Mouse (Mus musculus): ENCODE data around the gene Pdcd1.
"Not testable (repeated sequence)": the region's sequence is repeated elsewhere in the genome, so short reads cannot be mapped to it uniquely, and the experiment has no call there.

Pdcd1 gene

GRCm38 (mm10) chr1:94052373-94052772 lies at the start of gene Pdcd1:
Pdcd1 (minus strand) TSS chr1:94052553.
- no peak for DNase-seq (ENCODE audit: low spot score in 2 of 2)

GRCm38 (mm10) chr1:94091788-94092187 lies 39.4 kb upstream of the Pdcd1 start:
- no peak for DNase-seq (ENCODE audit: low spot score in 2 of 2)

GRCm38 (mm10) chr1:94086311-94086898 lies 34.1 kb upstream of the Pdcd1 start:
- DNase-seq (ENCODE audit: low spot score in 2 of 2): no peak

DNA sequence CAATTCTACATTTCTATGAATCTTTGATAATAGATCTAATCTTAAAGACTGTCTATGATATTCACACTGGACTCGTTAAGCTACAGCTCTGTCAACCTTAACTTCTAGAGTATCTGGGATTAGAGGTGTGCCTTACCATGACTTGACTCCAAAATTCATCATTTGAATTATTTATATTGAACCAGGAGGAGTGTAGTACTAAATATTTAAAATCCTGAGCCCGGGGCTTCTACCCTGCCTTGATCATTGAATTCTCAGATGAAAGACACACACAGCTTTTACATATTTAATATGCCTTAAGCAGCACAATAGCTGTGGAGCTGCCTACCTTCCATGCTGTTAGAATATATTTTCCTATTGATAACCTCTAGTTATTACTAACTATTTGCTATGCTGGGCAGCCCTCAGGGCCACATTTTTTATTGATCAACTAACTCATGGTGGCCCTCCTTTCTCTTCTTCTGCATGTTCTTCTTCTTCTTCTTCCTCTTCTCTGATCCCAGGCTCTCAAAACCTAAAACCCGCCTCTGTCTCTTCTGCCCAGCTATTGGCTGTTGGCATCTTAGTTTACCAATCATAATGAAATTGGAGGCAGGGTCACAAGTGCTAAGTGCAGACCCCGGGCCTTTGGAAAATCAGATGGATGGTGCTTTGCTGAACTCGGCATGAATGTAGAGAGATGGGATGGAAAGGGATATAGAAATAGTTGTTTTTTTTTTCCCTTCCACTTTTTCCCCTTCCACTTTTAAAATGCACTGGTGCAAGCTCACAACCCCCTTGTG lies 33.2 kb upstream of the Pdcd1 start:
- DNase-seq (ENCODE audit: low spot score in 2 of 2): no peak

- no peak for DNase-seq (ENCODE audit: low spot score in 2 of 2)
These were observed 29.4 kb upstream of the Pdcd1 start for GRCm38 (mm10) chr1:94081761-94082160.

DNA sequence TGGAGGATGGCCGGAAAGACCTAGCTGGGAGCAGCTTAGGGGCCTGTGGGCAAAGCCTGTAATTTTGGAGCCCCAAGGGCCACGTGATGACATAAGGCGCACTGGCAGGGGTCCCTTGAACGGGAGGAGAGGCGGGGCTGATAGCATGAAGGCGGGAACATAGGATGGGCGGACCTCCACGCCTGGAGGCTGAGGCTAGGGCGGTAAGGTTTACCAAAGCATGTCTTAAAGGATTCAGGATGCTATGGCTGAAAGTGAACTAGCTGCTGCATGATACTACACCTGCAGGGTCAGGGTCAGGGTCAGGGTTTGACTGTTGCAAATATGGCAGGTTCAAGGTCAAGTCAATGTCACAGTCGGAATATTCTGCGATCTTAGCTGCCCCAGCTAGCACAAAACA lies 28.8 kb upstream of the Pdcd1 start:
- DNase-seq (ENCODE audit: low spot score in 2 of 2): no peak

- no peak for DNase-seq (ENCODE audit: low spot score in 2 of 2)
These were observed 28.4 kb upstream of the Pdcd1 start for GRCm38 (mm10) chr1:94080718-94081117.

DNA sequence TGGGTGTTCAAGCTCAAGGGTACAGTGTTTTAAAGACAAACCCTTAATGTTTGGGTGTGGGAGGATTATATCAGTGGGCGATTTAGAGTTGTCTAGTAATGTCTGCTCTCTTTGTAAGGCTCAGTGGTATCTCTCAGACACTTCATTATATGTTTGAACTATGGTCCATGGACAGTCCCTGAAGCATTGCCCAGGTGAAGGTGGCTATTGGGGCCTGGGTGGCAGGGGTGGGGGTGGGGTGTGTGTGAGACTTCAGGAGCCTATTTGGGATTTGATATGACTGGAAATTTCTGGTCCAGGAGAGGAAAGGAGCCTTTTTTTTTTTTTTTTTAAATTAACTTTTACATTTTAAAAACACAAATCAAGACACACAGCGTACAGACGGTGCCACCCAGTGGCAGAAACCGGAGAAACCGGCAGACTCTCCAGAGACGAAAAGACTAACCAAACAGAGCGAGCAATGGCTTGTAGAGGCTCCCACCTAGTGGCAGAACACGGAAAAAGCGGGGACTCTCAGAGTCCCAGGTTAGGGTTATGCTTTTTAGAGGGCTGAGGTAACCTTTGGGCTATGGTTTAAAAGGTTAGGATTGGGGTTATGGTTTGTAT lies 26.6 kb upstream of the Pdcd1 start:
- DNase-seq (ENCODE audit: low spot score in 2 of 2): peak; percentile 41 to 83

GRCm38 (mm10) chr1:94078314-94078713 lies 26.0 kb upstream of the Pdcd1 start:
- no peak for DNase-seq (ENCODE audit: low spot score in 2 of 2)

DNA sequence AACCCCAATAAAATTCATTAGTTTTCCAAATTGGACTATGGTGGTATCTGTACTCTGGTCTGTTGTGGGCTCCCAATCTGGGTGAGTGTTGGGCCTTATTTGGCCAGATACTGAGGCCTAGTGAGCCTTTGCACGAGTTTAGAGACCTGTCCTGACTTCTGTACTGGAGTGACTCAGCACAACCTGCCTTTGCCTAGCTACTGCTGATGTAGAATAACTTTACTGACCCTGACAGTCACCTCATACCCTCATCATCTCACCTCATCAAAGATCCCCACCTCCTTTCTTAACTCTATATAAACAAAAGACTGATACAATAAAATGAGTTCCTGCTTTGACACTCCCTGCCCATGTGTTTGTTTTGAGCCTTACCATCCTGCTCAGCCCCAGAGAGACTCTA lies 24.3 kb upstream of the Pdcd1 start:
- no peak for DNase-seq (ENCODE audit: low spot score in 2 of 2)

DNA sequence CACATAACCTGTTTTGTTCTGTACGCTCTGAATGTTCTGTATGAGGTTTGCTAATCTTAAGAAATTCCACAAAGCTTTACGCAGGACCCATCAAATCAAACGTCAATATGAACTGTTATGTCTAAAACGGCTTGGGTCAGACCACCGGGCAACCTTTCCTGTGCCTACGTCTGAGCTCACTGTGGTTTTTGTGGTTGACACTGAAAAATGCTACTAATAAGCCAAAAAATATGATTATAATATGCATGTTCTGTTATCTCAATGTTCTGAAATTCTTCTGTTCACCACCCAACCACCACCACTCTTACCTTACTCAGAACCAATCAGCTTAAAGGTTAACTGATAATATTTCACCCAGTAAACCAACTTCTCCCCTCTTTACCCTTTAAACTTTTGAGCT lies 22.4 kb upstream of the Pdcd1 start:
- DNase-seq (ENCODE audit: low spot score in 2 of 2): no peak

DNA sequence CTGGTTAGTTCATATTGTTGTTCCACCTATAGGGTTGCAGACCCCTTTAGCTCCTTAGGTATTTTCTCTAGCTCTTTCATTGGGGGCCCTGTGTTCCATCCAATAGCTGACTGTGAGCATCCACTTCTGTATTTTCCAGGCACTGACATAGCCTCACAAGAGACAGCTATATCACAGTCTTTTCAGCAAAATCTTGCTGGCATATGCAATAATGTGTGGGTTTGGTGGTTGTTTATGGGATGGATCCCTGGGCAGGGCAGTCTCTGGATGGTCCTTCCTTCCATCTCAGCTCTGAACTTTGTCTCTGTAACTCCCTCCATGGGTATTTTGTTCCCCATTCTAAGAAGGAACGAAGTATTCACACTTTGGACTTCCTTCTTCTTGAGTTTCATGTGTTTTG lies 5.9 kb upstream of the Pdcd1 start:
- DNase-seq (ENCODE audit: low spot score in 2 of 2): not testable (repeated sequence)

GRCm38 (mm10) chr1:94057401-94057800 lies 5.0 kb upstream of the Pdcd1 start:
- DNase-seq (ENCODE audit: low spot score in 2 of 2): no peak

GRCm38 (mm10) chr1:94055966-94056365 lies 3.6 kb upstream of the Pdcd1 start:
- DNase-seq (ENCODE audit: low spot score in 2 of 2): no peak

GRCm38 (mm10) chr1:94054481-94054880 lies 2.1 kb upstream of the Pdcd1 start:
- no peak for DNase-seq (ENCODE audit: low spot score in 2 of 2)

DNA sequence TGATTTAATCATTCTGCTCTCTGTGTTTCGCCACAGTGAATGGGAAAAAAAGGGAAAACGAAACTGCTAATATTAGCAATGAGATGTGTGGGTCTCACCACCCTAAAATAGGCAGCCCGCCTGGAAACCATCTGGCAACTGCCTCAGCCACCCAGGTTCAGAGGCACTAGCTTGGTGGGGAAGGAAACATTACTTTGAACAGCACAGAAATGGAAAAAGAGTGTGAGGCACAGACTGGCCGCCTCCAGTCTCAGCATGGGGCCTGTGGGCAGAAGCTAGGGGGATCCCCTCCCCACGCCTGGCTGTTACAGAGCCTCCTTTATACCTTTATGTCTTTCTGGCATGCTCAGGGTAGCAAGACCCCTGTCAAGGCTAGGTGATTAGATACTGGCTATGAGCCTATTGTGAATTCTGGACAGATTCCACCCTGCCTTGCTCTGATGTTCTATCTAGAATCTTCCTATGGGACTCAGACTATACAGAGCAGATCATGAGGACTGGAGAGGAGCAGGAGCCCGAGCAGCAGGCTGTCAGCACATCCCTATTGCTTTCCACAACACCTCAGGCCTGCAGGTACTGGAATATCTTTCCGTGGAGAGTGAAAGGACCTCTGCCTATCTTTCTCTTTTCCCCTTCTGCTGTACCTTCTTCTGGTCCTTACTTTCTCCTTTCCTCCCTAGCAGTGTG lies 1.3 kb upstream of the Pdcd1 start:
- no peak for DNase-seq (ENCODE audit: low spot score in 2 of 2)

DNA sequence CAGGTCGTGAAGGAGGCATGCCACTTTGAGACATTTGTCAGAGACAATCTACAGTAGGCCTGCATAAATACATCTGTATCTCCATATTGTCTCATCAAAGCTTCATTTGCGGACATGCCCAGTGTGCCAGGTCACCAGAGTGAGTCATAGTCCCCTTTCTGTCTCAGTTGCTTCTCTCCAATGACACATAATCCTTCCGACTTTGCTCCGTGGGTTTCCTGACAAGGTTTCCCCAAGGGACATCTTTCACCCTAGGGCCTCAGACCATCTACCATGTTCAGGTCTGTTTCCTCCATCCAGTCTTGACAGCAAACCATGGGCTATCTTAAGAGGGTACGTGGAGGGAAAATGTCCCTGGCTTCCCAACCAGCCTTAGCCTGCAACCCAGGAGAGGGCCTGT lies 1.2 kb downstream of the Pdcd1 start:
- no peak for DNase-seq (ENCODE audit: low spot score in 2 of 2)

GRCm38 (mm10) chr1:94046544-94046943 lies 5.8 kb downstream of the Pdcd1 start:
- no peak for DNase-seq (ENCODE audit: low spot score in 2 of 2)

GRCm38 (mm10) chr1:94045559-94045958 lies 6.8 kb downstream of the Pdcd1 start:
- DNase-seq (ENCODE audit: low spot score in 2 of 2): no peak

DNA sequence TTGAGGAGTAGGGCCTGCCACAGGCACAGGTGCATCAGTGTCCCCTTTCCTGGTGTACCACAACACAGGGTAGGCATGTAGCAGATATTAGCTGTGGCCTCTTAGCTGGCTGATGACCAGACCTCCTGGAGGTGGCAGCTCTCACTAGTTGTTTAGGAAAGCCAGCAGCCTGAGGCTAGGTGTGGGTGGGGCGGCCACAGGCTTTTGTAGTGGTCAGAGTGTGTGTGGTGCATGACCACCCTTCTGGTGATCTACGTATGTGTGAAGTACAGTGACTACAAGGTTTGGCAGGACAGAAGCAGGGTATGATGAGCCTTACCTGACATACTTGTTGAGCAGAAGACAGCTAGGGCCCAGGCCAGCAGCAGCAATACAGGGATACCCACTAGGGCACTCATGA lies 12.0 kb downstream of the Pdcd1 start:
- DNase-seq (ENCODE audit: low spot score in 2 of 2): no peak

DNA sequence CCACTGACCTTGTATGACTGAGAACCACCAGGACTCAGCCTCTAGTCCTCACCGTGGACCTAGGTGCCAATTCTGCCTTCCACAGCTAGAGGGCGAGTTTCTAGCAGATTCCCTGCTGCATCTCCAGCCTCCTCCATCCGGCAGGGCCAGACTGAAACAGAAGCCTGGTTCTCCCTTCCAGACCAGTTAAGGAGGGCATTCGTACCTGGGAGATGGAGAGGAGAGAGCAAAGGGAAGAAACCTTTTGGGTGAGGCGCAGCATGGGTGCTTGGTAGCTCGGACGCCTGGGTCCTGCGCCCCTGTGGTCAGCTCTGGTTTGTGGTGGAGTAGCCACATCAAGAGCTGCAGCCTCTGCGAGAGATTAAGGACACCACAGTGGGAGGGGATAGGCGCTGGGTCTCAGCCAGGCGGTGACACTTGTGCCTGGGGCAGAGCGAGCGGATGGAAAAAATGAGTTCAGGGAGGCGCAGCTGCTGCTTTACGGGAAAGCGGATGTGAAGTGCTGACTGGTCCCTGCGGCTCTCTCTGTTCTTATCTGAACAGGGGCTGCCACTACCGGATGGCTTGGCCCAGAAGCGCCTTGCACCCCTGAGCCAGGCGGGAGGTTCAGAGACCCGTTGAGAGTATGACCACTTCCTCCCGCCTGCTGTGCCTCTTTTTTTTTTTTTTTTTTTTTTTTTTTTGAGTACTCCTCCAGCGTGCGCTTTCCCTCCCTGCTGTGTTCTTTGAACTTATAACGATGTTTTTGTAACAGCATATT lies 17.2 kb downstream of the Pdcd1 start:
- peak; percentile 41 to 79 for DNase-seq (ENCODE audit: low spot score in 2 of 2)

DNA sequence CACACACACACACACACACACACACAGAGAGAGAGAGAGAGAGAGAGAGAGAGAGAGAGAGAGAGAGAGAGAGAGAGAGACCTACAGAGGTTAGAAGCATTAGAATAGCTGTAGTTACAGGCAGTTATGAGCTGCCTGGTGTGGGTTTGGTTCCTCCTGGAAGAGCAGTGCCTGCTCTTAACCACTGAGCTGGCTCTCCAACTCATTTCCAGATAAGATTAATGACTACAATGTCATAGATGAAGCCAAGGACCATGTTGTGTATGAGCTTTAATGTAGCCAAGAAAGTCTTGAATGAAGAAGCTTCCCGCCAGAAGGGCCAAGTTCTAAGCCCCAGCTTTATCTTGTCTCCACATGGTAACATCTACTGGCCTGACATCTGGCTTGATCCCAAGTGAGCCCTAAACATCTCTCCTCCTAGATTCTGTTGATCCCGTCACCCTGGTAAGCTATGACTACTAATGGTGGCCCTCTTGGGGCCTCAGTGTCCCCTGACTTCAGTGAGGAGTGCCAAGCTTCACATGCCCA lies 19.2 kb downstream of the Pdcd1 start:
- no peak for DNase-seq (ENCODE audit: low spot score in 2 of 2)
